Mouse (Mus musculus) embryo, embryonic 9.5 days (tissue): ENCODE measurements around the gene Ccnd1.

Experiments
- DNase-seq: peaks from one replicate; pipeline ENCODE4 v3.0.0-alpha.2; 2017; ENCODE audit errors: extremely low spot score

Gene Ccnd1

GRCm38 (mm10) chr7:144939344-144940002 lies at the start of gene Ccnd1:
Ccnd1 (minus strand) TSS chr7:144939925.
- peak; percentile 93 for DNase-seq

- DNase-seq, result no peak
These were observed 49.1 kb upstream of the Ccnd1 start for GRCm38 (mm10) chr7:144988856-144989255.

GRCm38 (mm10) chr7:144985100-144985499 lies 45.4 kb upstream of the Ccnd1 start:
- no peak for DNase-seq

GRCm38 (mm10) chr7:144982358-144983110 lies 42.8 kb upstream of the Ccnd1 start:
- DNase-seq, result no peak

- DNase-seq, result no peak
These were observed 41.8 kb upstream of the Ccnd1 start for GRCm38 (mm10) chr7:144981426-144982079.

- DNase-seq, result no peak
These were observed 40.1 kb upstream of the Ccnd1 start for GRCm38 (mm10) chr7:144979814-144980213.

- no peak for DNase-seq
These were observed 37.4 kb upstream of the Ccnd1 start for GRCm38 (mm10) chr7:144977121-144977520.

GRCm38 (mm10) chr7:144973461-144973860 lies 33.7 kb upstream of the Ccnd1 start:
- no peak for DNase-seq

- no peak for DNase-seq
These were observed 32.0 kb upstream of the Ccnd1 start for GRCm38 (mm10) chr7:144971769-144972168.

DNA sequence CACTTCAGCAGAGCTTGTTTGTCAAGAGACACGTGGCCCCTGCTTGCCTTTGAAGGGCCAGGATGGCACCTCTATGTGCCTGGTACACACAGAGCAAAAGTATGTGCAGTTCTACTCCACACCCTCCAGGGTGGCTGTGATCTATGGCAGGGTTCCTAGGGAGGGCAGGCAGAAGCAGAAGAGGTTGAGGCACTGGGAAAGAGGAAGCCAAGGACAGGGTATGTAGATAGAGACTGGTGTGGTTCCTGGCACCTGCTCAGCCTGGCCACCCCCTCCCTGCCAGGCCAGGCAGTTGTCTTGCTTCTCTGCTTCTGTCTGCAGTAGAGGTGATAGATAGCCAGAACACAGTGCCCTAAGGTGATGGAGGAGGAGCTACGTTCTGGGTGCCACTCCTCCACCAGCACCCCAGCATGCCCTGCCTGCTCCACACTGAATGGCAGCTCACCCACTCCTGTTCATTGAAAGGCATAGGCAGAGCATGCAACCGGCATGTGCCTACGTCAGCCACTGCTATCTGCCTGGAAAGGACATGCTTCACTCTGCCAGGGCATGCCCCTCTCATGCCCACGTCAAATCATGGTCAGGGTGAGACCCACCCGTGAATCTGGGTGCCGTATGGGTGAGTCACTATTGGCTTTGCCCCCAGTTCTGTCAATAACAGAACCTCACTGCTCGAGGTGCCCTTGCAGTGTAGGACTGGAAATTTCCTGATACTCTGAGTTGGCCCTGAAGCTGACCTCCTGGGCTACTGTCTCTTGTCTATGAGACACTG lies 31.5 kb upstream of the Ccnd1 start:
- DNase-seq, result no peak

- DNase-seq, result no peak
These were observed 26.2 kb upstream of the Ccnd1 start for GRCm38 (mm10) chr7:144965893-144966292.

- DNase-seq, result no peak
These were observed 24.6 kb upstream of the Ccnd1 start for GRCm38 (mm10) chr7:144964316-144964715.

DNA sequence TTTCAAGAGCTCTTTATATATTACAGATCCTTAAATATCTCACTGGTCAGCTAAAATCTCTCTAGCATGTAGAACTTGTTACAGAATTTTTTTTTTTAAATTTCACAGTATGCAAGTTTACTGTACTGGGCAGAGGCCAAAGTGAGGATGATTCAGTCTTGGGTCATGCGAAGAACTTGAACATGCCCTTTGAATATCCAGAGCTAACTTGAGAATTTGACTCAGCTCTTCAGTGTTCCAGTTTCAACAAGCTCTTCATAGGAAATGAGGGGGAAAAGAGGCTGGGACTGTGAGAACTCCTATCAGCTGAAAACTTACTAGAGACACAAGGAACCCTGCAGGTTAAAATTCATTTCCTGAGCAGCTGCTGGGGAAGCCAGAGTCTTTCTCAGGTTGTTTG lies 24.2 kb upstream of the Ccnd1 start:
- DNase-seq, result no peak

DNA sequence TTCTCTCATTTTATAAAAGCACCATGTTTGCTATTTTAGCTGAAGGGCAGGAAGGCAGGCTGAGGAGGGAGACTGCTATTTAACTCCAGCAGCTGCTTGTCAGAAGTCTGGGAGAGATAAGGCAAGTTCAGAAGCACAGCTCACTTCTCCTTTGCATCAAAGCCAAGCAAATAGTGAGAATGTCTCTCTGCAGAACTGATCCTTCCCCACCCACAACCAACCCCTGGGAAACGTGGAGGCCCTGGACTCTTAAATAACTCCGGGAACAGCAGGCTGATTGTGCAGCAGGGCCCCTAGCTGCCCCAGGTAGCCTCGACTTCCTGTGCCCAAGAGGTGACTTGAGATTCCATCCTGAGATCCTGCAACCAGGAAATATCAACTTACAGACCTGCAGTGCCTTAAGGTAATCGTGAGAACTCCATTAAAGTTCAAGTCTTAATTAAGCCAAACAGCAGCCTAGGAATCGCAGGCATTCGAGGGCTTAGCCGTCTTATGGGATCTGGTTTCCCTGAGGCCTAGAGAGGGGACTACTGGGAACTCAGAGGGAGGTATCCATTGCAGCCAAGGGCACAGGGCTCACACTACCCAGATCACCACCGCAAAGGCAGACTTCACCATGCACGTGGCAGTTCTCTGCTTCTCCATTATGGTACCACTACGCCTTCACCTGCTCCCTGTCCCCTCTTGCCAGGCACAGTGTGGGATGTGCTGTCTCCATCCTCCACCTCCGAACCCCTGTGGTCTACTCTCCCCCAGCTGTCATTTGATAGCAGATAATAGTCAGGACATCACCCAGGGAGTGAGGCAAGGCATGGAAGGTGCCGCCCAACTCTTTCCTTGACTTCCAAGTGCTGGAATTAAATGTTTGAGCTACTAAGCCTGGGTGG lies 19.0 kb upstream of the Ccnd1 start:
- peak; percentile 15 for DNase-seq

- DNase-seq, result peak; percentile 90
These were observed 3.5 kb upstream of the Ccnd1 start for GRCm38 (mm10) chr7:144943254-144943653.

GRCm38 (mm10) chr7:144942744-144943135 lies 3.0 kb upstream of the Ccnd1 start:
- DNase-seq, result no peak

DNA sequence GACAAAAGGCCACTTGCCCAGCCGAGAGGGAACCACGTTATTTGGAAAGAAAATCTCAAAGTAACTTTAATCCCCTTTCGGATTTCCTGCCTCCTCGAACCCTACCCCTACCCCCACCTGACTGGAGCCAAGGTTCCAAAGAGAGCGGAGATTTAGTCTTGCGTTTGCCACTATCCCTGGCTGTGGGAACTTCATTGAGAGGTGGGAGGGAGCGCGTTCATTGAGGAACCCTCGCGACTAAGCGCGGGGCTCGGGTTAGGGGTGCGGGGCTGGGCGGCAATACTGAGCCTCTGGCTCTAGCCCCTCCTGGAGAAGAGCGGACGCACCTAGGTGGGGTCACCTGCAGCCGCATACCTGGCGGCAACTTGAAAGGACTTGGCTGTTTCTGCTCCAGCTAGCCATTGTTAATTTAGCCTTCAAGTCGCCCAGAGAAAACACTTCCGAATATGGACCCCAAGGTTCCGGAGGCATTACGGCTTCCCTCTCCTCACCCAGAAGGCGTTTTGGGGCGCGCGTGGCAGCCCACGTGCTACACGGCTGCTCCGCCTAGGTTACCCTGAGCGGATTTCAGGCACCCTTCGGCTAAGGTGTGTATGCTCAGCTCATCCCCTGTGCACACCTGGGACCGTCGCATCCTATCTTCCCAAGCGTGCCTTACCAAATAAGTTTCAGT lies 2.5 kb upstream of the Ccnd1 start:
- peak; percentile 81 for DNase-seq

- peak; percentile 95 for DNase-seq
These were observed 1.6 kb upstream of the Ccnd1 start for GRCm38 (mm10) chr7:144941242-144941831.

GRCm38 (mm10) chr7:144940585-144940984 lies 860 bp upstream of the Ccnd1 start:
- peak; percentile 67 for DNase-seq

DNA sequence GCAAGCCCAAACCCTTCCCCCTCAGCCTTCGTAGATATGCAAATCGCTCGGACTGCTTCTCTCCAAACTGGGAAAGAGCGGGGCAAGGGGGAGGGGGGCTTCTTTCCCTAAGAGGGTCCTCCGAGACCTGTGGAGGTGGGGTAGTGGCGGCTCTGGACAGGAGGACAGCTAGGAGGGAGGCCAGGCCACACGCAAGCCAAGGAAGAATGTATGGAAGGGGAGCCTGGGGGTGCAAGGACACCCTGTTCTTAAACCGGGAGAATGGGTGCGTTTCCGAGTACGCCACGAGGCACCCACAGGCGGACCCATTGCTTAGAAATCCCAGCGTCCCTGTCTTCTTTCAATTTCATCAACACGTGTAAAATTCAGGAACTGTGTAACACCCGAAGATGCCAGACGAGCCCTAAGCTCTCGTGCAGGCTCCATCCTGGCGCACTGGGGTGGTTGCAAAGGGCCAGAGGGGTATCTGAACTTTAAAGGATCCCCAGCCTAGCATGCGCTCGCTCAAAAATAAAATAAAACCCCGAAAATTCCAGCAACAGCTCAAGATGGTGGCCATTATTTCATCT lies 362 bp upstream of the Ccnd1 start:
- no peak for DNase-seq
